ENCODE assay signal across 8 mouse cellular contexts in the genomic region with DNA sequence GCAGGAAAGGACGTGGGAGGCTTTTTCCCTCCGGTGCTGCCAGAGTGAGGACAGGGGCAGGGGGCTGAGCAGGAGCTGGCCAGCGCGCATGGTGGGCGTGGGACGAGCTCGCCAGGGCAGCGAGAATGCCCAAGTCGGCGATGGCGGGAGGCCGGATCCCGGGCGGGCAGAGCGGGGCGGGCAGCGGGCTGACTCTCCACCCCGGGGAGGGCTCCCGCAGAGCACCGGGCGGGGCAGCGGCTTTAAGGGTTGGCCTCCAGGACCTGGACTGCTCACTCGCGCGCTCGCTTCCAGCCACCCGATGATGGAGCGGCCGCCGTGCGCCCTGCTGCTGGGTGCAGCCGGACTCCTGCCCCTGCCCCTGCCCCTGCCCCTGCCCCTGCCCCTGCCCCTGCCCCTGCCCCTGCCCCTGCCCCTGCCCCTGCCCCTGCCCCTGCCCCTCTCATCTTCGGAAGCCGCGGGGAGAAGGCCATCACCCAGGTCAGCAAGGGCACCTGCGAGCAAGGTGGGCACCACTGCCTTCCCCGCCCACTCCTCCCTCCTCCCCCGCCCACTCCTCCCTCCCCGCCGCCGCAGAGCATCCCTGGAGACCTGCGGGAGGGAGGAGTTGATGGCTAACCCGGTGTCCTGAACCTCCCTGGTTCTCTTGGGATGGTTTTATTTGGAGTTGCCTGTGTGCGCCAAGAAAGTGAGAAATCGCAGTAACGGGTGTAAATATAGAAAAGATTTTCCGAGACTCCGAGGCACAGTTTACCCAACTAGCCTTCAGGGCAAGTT. TPM values are rescaled to one million over a fixed set of nuclear protein-coding genes. Genes with fewer than 3 reads are reported as not detected.
DNase-seq lines count a peak whose midpoint lies in the region; ATAC-seq and TF ChIP-seq lines count a peak whose summit lies in the region.

No protein-coding gene starts in this region.

- H3K4me3 ChIP-seq in forebrain, embryonic 16.5 days (replicated peaks; ENCODE audit: low read length): peak overlapping the region; percentile 19
- peak overlapping the region; percentile 31 for H3K4me3 ChIP-seq in hindbrain, embryonic 12.5 days
- H3K4me3 ChIP-seq in limb, embryonic 14.5 days (replicated peaks; ENCODE audit: low read length): peak overlapping the region; percentile 39
- H3K4me3 ChIP-seq in midbrain, embryonic 13.5 days (replicated peaks): peak overlapping the region; percentile 30

- H3K4me1 ChIP-seq in forebrain, embryonic 16.5 days (replicated peaks; ENCODE audit: control insufficient read depth, insufficient read depth, low read length): 0 out of 2 replicates have a peak, but pooled peaks cover 2% of the 10 kb centered on the region
- no peaks in the 10 kb centered on the region for H3K4me1 ChIP-seq in hindbrain, embryonic 12.5 days
- no peaks in the 10 kb centered on the region for H3K4me1 ChIP-seq in limb, embryonic 14.5 days (ENCODE audit: control insufficient read depth, insufficient read depth, low read length)
- no peaks in the 10 kb centered on the region for H3K4me1 ChIP-seq in midbrain, embryonic 13.5 days (replicated peaks)

- no peak for TF ChIP-seq POLR2A in limb, embryonic 14.5 days (IDR thresholded peaks at IDR 0.05; ENCODE audit: borderline replicate concordance, extremely low read depth, insufficient read depth, insufficient read length)

- H3K27ac ChIP-seq in forebrain, embryonic 16.5 days (ENCODE audit: low read length): no peak overlapping the region
- H3K27ac ChIP-seq in hindbrain, embryonic 12.5 days: no peak overlapping the region
- 0 out of 2 replicates have a peak overlapping the region, but pooled peaks have one; percentile 0 for H3K27ac ChIP-seq in limb, embryonic 14.5 days (replicated peaks; ENCODE audit: low read depth, low read length)
- no peak overlapping the region for H3K27ac ChIP-seq in midbrain, embryonic 13.5 days

- H3K36me3 ChIP-seq in forebrain, embryonic 16.5 days (ENCODE audit: control insufficient read depth, insufficient read depth): no peaks in the 10 kb centered on the region
- no peaks in the 10 kb centered on the region for H3K36me3 ChIP-seq in hindbrain, embryonic 12.5 days
- no peaks in the 10 kb centered on the region for H3K36me3 ChIP-seq in limb, embryonic 14.5 days (ENCODE audit: control insufficient read depth, insufficient read depth, low read length)
- H3K36me3 ChIP-seq in midbrain, embryonic 13.5 days: no peaks in the 10 kb centered on the region

- H3K9me3 ChIP-seq in forebrain, embryonic 16.5 days (ENCODE audit: control insufficient read depth, low read length): peaks cover 24% of the 10 kb centered on the region
- peaks cover 41% of the 10 kb centered on the region for H3K9me3 ChIP-seq in hindbrain, embryonic 12.5 days (replicated peaks)
- peaks cover 23% of the 10 kb centered on the region for H3K9me3 ChIP-seq in limb, embryonic 14.5 days (ENCODE audit: control insufficient read depth, low read length)
- H3K9me3 ChIP-seq in midbrain, embryonic 13.5 days: peaks cover 14% of the 10 kb centered on the region

- 7% methylated on average over 32 of the region's 48 CpGs for WGBS in forebrain, embryonic 16.5 days
- 16% methylated on average over 10 of the region's 48 CpGs for WGBS in hindbrain, embryonic 12.5 days
- WGBS in limb, embryonic 14.5 days: 8% methylated on average over 22 of the region's 48 CpGs
- 5% methylated on average over 47 of the region's 48 CpGs for WGBS in midbrain, embryonic 13.5 days

- no peak overlapping the region for H3K9ac ChIP-seq in forebrain, embryonic 16.5 days (replicated peaks; ENCODE audit: low read depth, low read length)
- H3K9ac ChIP-seq in hindbrain, embryonic 12.5 days: no peak overlapping the region; the same call in 1 of the 2 replicates
- peak overlapping the region; percentile 49; the same call in 1 of the 2 replicates for H3K9ac ChIP-seq in limb, embryonic 14.5 days (ENCODE audit: low read depth, low read length, severe bottlenecking)
- no peak overlapping the region for H3K9ac ChIP-seq in midbrain, embryonic 13.5 days (replicated peaks)

- peak overlapping the region; percentile 46 for H3K4me2 ChIP-seq in forebrain, embryonic 16.5 days (ENCODE audit: low read length)
- peak overlapping the region; percentile 60 for H3K4me2 ChIP-seq in hindbrain, embryonic 12.5 days (replicated peaks)
- peak overlapping the region; percentile 70 for H3K4me2 ChIP-seq in limb, embryonic 14.5 days (replicated peaks; ENCODE audit: low read depth, low read length, severe bottlenecking)
- H3K4me2 ChIP-seq in midbrain, embryonic 13.5 days (replicated peaks): peak overlapping the region; percentile 55

- DNase-seq in cerebellum, postnatal 25 days: peak; percentile 17 to 31
- DNase-seq in cerebellum, adult 8-10 months: no peak
- DNase-seq in limb, embryonic 14.5 days (ENCODE audit: low spot score): no peak
- DNase-seq in spleen, postnatal 36 days (ENCODE audit: low spot score in 2 of 2): no peak

- H3K27me3 ChIP-seq in forebrain, embryonic 16.5 days (replicated peaks; ENCODE audit: control insufficient read depth, insufficient read depth, low read length): no peaks in the 10 kb centered on the region
- H3K27me3 ChIP-seq in hindbrain, embryonic 12.5 days: peaks cover 8% of the 10 kb centered on the region; the same call in 1 of the 2 replicates
- no peaks in the 10 kb centered on the region for H3K27me3 ChIP-seq in limb, embryonic 14.5 days (ENCODE audit: control insufficient read depth, insufficient read depth, low read length)
- 0 out of 2 replicates have a peak, but pooled peaks cover 2% of the 10 kb centered on the region for H3K27me3 ChIP-seq in midbrain, embryonic 13.5 days

- no peak for ATAC-seq in forebrain, embryonic 16.5 days
- no peak for ATAC-seq in hindbrain, embryonic 12.5 days (ENCODE audit: low FRiP score)
- no peak for ATAC-seq in limb, embryonic 14.5 days (ENCODE audit: low FRiP score, low read depth)
- ATAC-seq in midbrain, embryonic 13.5 days: no peak
- ATAC-seq in monocyte, adult 5-6 weeks (replicated peaks; ENCODE audit: insufficient number of reproducible peaks, low FRiP score, low TSS enrichment, poor library complexity, severe bottlenecking): no peak

RNA-seq across cellular contexts. Expression of gene Vmn1r3, which starts 45.9 kb away (rescaled TPM):
- polyA plus RNA-seq in forebrain, embryonic 16.5 days (2015; fragmentation: Nextera tagmentation; extraction: Ambion mirVana): not detected in 2 replicates
- not detected in 2 replicates for polyA plus RNA-seq in hindbrain, embryonic 12.5 days (2016; fragmentation: Nextera tagmentation; extraction: Ambion mirVana)
- not detected in 2 replicates for polyA plus RNA-seq in limb, embryonic 14.5 days (2012; rRNA removed)
- polyA plus RNA-seq in limb, embryonic 14.5 days (2014; fragmentation: Nextera tagmentation; extraction: Ambion mirVana): not detected in 2 replicates
- polyA plus RNA-seq in midbrain, embryonic 13.5 days (2015; fragmentation: Nextera tagmentation; extraction: Ambion mirVana): not detected in 2 replicates
- not detected in 3 replicates for total RNA-seq in monocyte, adult 5-6 weeks (2017)

Comparison
In these comparisons a context has a peak if more than half of its experiments do, and no peak if none do; other contexts are left out.
1. DNase-seq: peak in cerebellum, postnatal 25 days (2 of 2); none in cerebellum, adult 8-10 months (single experiment), limb, embryonic 14.5 days (single experiment) and spleen, postnatal 36 days (0 of 2).
2. Peak in every context shown above with its lines, with median percentiles within 50 percentile points of each other: H3K4me2 ChIP-seq and H3K4me3 ChIP-seq.